Mouse (Mus musculus) embryonic fibroblast, embryonic 13.5 days (primary cell): Measurements from ENCODE around the gene Narfl.

ENCODE experiments used
- CTCF ChIP-seq: IDR thresholded peaks from 2 replicates; pipeline ENCODE4 v1.5.1; 2011; ENCODE audit warnings: mild to moderate bottlenecking, control low read depth, low read length, moderate library complexity, borderline replicate concordance; ENCODE audit not compliant: insufficient read depth
- POLR2A ChIP-seq: IDR thresholded peaks from 2 replicates; pipeline ENCODE4 v1.6.1; 2011; ENCODE audit warnings: low read depth, mild to moderate bottlenecking, control low read depth, low read length, moderate library complexity

GRCm38 (mm10) chr17:25786280-25786679 lies 12.7 kb downstream of the Narfl start, which contains the start of gene Ccdc78:
- no peak for TF ChIP-seq CTCF
- TF ChIP-seq POLR2A = no peak; the same call in 1 of the 2 replicates
